22 mouse cellular contexts compared by ENCODE assay signal in genomic region chrX:157334726-157335125, GRCm38 (mm10).
DNase-seq lines count a peak whose midpoint lies in the region; ATAC-seq and TF ChIP-seq lines count a peak whose summit lies in the region.
"Had no signal": no experiment of that assay in that cellular context is flagged by ENCODE, and none has a peak within 500 bp of the region (broad histone marks: within the 10 kb centered on the region; RNA-seq: fewer than 3 reads in every experiment).

No protein-coding gene starts in this region.

- peak; percentile 18 for DNase-seq in gastrocnemius, adult 18-20 months (ENCODE audit: low spot score)
- no peak for DNase-seq in gastrocnemius, postnatal 14 days
- no peak for DNase-seq in kidney, postnatal 10 days
- peak; percentile 1 for DNase-seq in liver, adult 2 months (ENCODE audit: extremely low read depth, low read depth, low spot score)
- DNase-seq in skeletal muscle tissue, adult 2 months (ENCODE audit: low read depth, low spot score), result peak; percentile 36
- DNase-seq: adrenal gland, postnatal 25 days; cerebellum, adult 18-20 months; cerebellum, adult 9-11 months; cerebellum, postnatal 36 days; heart, adult 18-20 months; heart, postnatal 10 days; heart, postnatal 4 days had no signal

- WGBS in kidney, embryonic 14.5 days, result 36% methylated on average over 4 of the region's 4 CpGs
- WGBS in liver, adult 2 months, result 8% methylated on average over 4 of the region's 4 CpGs
- 34% methylated on average over 4 of the region's 4 CpGs for WGBS in liver, embryonic 12.5 days (ENCODE audit: insufficient replicate concordance)

- ATAC-seq in kidney, embryonic 14.5 days (ENCODE audit: low FRiP score, low TSS enrichment), result peak; percentile 73; the same call in 1 of the 2 replicates
- ATAC-seq in liver, embryonic 12.5 days, result no peak
- ATAC-seq: activated CD4-positive, CD25-positive, alpha-beta regulatory T cell, adult 4 months; forebrain, embryonic 16.5 days; hindbrain, embryonic 16.5 days; Patski had no signal

- intact Hi-C loops in gastrocnemius, postnatal 14 days (cut with DNase I; ENCODE audit: low total_unique reads), result no loop called here

- H3K9me3 ChIP-seq in kidney, embryonic 14.5 days (ENCODE audit: control insufficient read depth, low read length), result no peaks in the 10 kb centered on the region
- no peaks in the 10 kb centered on the region for H3K9me3 ChIP-seq in liver, embryonic 12.5 days (replicated peaks)
- H3K9me3 ChIP-seq: embryonic facial prominence, embryonic 13.5 days; forebrain, embryonic 12.5 days; heart, embryonic 10.5 days; hindbrain, embryonic 12.5 days had no signal

- TF ChIP-seq POLR2A in liver, adult 2 months (IDR thresholded peaks at IDR 0.05; ENCODE audit: extremely low read depth, insufficient read depth, low read length), result no peak

- no peak overlapping the region for H3K9ac ChIP-seq in kidney, embryonic 14.5 days (ENCODE audit: low read depth, low read length)
- no peak overlapping the region for H3K9ac ChIP-seq in liver, adult 2 months (ENCODE audit: low read depth, low read length)
- no peak overlapping the region for H3K9ac ChIP-seq in liver, embryonic 12.5 days
- H3K9ac ChIP-seq: embryonic facial prominence, embryonic 13.5 days; forebrain, embryonic 12.5 days; hindbrain, embryonic 12.5 days had no signal

- TF ChIP-seq CTCF in liver, adult 2 months (IDR thresholded peaks at IDR 0.05; ENCODE audit: low read depth, low read length), result no peak

- no peak overlapping the region for H3K4me2 ChIP-seq in kidney, embryonic 14.5 days (replicated peaks; ENCODE audit: low read depth, low read length)
- no peak overlapping the region for H3K4me2 ChIP-seq in liver, embryonic 12.5 days
- H3K4me2 ChIP-seq: embryonic facial prominence, embryonic 13.5 days; forebrain, embryonic 12.5 days; hindbrain, embryonic 12.5 days had no signal

- no peak overlapping the region for H3K4me3 ChIP-seq in kidney, embryonic 14.5 days (ENCODE audit: low read length)
- no peak overlapping the region for H3K4me3 ChIP-seq in liver, adult 2 months (ENCODE audit: insufficient read depth, low read depth, low read length)
- no peak overlapping the region for H3K4me3 ChIP-seq in liver, embryonic 12.5 days
- H3K4me3 ChIP-seq: embryonic facial prominence, embryonic 13.5 days; forebrain, embryonic 12.5 days; heart, embryonic 10.5 days; hindbrain, embryonic 12.5 days had no signal

- no peak overlapping the region for H3K27ac ChIP-seq in kidney, embryonic 14.5 days (ENCODE audit: low read depth, low read length)
- no peak overlapping the region for H3K27ac ChIP-seq in liver, adult 2 months (replicated peaks; ENCODE audit: insufficient read depth, low read depth, low read length)
- H3K27ac ChIP-seq in liver, embryonic 12.5 days, result no peak overlapping the region
- H3K27ac ChIP-seq: embryonic facial prominence, embryonic 13.5 days; forebrain, embryonic 12.5 days; heart, embryonic 10.5 days; hindbrain, embryonic 12.5 days had no signal

- no peaks in the 10 kb centered on the region for H3K79me2 ChIP-seq in liver, adult 2 months (ENCODE audit: control insufficient read depth, insufficient read depth, low read length)

- H3K36me3 ChIP-seq in kidney, embryonic 14.5 days (ENCODE audit: control insufficient read depth, insufficient read depth, low read length), result no peaks in the 10 kb centered on the region
- no peaks in the 10 kb centered on the region for H3K36me3 ChIP-seq in liver, adult 2 months (ENCODE audit: control insufficient read depth, insufficient read depth, low read length)
- H3K36me3 ChIP-seq in liver, embryonic 12.5 days, result no peaks in the 10 kb centered on the region
- H3K36me3 ChIP-seq: embryonic facial prominence, embryonic 13.5 days; forebrain, embryonic 12.5 days; heart, embryonic 10.5 days; hindbrain, embryonic 12.5 days had no signal

- no peaks in the 10 kb centered on the region for H3K27me3 ChIP-seq in kidney, embryonic 14.5 days (ENCODE audit: control insufficient read depth, insufficient read depth, low read length)
- H3K27me3 ChIP-seq in liver, adult 2 months (ENCODE audit: control insufficient read depth, insufficient read depth, low read length), result no peaks in the 10 kb centered on the region
- H3K27me3 ChIP-seq in liver, embryonic 12.5 days (replicated peaks), result no peaks in the 10 kb centered on the region
- H3K27me3 ChIP-seq: forebrain, embryonic 12.5 days; hindbrain, embryonic 12.5 days had no signal

- H3K4me1 ChIP-seq in kidney, embryonic 14.5 days (ENCODE audit: control insufficient read depth, insufficient read depth, low read length), result no peaks in the 10 kb centered on the region
- H3K4me1 ChIP-seq in liver, adult 2 months (ENCODE audit: control insufficient read depth, insufficient read depth, low read length), result no peaks in the 10 kb centered on the region
- H3K4me1 ChIP-seq in liver, embryonic 12.5 days, result no peaks in the 10 kb centered on the region
- H3K4me1 ChIP-seq: embryonic facial prominence, embryonic 13.5 days; forebrain, embryonic 12.5 days; heart, embryonic 10.5 days; hindbrain, embryonic 12.5 days had no signal

Comparison
In these comparisons a context has a peak if more than half of its experiments do, and no peak if none do; other contexts are left out.
1. DNase-seq: peak in gastrocnemius, adult 18-20 months (single experiment), liver, adult 2 months (single experiment) and skeletal muscle tissue, adult 2 months (single experiment); none in gastrocnemius, postnatal 14 days (single experiment) and kidney, postnatal 10 days (single experiment).